Mouse (Mus musculus) forebrain, embryonic 16.5 days (tissue): ENCODE measurements around the gene Rnf150. TPM values are rescaled to one million over a fixed set of nuclear protein-coding genes. Genes with fewer than 3 reads are reported as not detected.

Source experiments
- ATAC-seq: fragments of 200-750 bp; cut with Nextera tagmentation; 2 replicates; pipeline ENCODE4 v1.8.0; 2017; ENCODE audit warnings: mild to moderate bottlenecking, moderate library complexity
- H3K27ac ChIP-seq: fragments of 300-500 bp; sonication (generic); 2 replicates; pipeline ENCODE4 v1.5.1; 2014; ENCODE audit warnings: low read length, control low read depth
- H3K27me3 ChIP-seq: fragments of 300-500 bp; sonication (generic); replicated peaks from 2 replicates; pipeline ENCODE4 v1.6.1; 2014; ENCODE audit warnings: low read length; ENCODE audit not compliant: control insufficient read depth, insufficient read depth
- H3K36me3 ChIP-seq: fragments of 300-500 bp; sonication (generic); 2 replicates; pipeline ENCODE4 v1.6.1; 2014; ENCODE audit not compliant: control insufficient read depth, insufficient read depth
- H3K4me1 ChIP-seq: fragments of 300-500 bp; sonication (generic); replicated peaks from 2 replicates; pipeline ENCODE4 v1.6.1; 2014; ENCODE audit warnings: low read length; ENCODE audit not compliant: control insufficient read depth, insufficient read depth
- H3K4me2 ChIP-seq: fragments of 300-500 bp; sonication (generic); 2 replicates; pipeline ENCODE4 v1.6.1; 2014; ENCODE audit warnings: mild to moderate bottlenecking, low read length, control low read depth
- H3K4me3 ChIP-seq: fragments of 300-500 bp; sonication (generic); replicated peaks from 2 replicates; pipeline ENCODE4 v1.5.1; 2014; ENCODE audit warnings: mild to moderate bottlenecking, low read length, control low read depth
- H3K9ac ChIP-seq: fragments of 300-500 bp; sonication (generic); replicated peaks from 2 replicates; pipeline ENCODE4 v1.6.1; 2014; ENCODE audit warnings: low read depth, low read length, control low read depth
- H3K9me3 ChIP-seq: fragments of 300-500 bp; sonication (generic); 2 replicates; pipeline ENCODE4 v1.6.1; 2016; ENCODE audit warnings: low read length; ENCODE audit not compliant: control insufficient read depth
- WGBS: fragments of 180-500 bp; shearing (Covaris S2); extraction: QIAGEN DNeasy Blood & Tissue Kit; methylation state at CpG from one replicate; pipeline ENCODE4 v1.1.7; 2014; 5-methylcytosine and 5-hydroxymethylcytosine counted together
- polyA plus RNA-seq: library from polyadenylated mRNA; unstranded; fragments of >200 nt; fragmentation: Nextera tagmentation; extraction: Ambion mirVana; gene quantifications from 2 replicates; pipeline ENCODE4 v1.2.1, GENCODE M21; 2015

The Rnf150 gene
- 1.6 and 2.0 TPM in 2 replicates for polyA plus RNA-seq

- 1% methylated on average over 36 of the region's 39 CpGs for WGBS
- Histone ChIP-seq H3K36me3 (no peaks in the 10 kb centered on the region), H3K4me3 (peak within 1 kb of the TSS; percentile 59), H3K27ac (peak within 1 kb of the TSS; percentile 90), H3K9me3 (no peaks in the 10 kb centered on the region), H3K4me1 (peaks cover 7% of the 10 kb centered on the region), H3K27me3 (no peaks in the 10 kb centered on the region), H3K9ac (peak within 1 kb of the TSS; percentile 86), H3K4me2 (peak within 1 kb of the TSS; percentile 64)
- peak; percentile 90 for ATAC-seq
These were observed at the start of gene Rnf150 for GRCm38 (mm10) chr8:82863041-82863744. Gene Rnf150, plus strand, starts transcription at chr8:82863356.

- Histone ChIP-seq H3K4me2 (no peak overlapping the region), H3K27me3 (no peaks in the 10 kb centered on the region), H3K27ac (no peak overlapping the region), H3K4me3 (no peak overlapping the region), H3K9ac (no peak overlapping the region), H3K4me1 (no peaks in the 10 kb centered on the region), H3K36me3 (no peaks in the 10 kb centered on the region), H3K9me3 (no peaks in the 10 kb centered on the region)
- WGBS, result 34% methylated on average over 11 of the region's 11 CpGs
- ATAC-seq, result no peak; the same call in 1 of the 2 replicates
These were observed 36.8 kb upstream of the Rnf150 start for GRCm38 (mm10) chr8:82826135-82827046.

DNA sequence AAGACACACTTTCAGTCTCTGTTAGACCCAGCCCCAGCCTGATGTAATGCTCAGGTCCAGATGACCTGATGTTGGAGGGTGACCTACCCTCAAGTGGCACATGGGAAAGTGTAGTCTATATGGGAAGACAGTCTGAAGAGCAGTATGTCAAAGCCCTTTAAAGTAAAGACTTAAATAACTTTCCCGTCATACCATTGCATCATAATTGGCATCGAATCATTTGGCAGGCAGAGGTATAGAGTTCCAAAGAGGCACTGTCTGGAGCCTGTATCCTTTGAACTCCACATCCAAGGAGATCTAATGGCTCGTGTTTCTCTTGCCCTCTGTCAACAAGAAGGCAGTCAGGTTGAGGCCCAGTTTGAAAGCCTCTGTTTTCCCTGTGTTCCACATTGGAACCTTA lies 22.7 kb upstream of the Rnf150 start:
- Histone ChIP-seq H3K4me3 (no peak overlapping the region), H3K36me3 (no peaks in the 10 kb centered on the region), H3K27me3 (no peaks in the 10 kb centered on the region), H3K9ac (no peak overlapping the region), H3K4me1 (no peaks in the 10 kb centered on the region), H3K4me2 (no peak overlapping the region), H3K27ac (no peak overlapping the region), H3K9me3 (no peaks in the 10 kb centered on the region)
- 70% methylated on average over 3 of the region's 3 CpGs for WGBS
- no peak for ATAC-seq

GRCm38 (mm10) chr8:82840963-82841362 lies 22.2 kb upstream of the Rnf150 start:
- Histone ChIP-seq H3K9me3 (no peaks in the 10 kb centered on the region), H3K9ac (no peak overlapping the region), H3K27ac (no peak overlapping the region), H3K4me3 (no peak overlapping the region), H3K4me2 (no peak overlapping the region), H3K36me3 (no peaks in the 10 kb centered on the region), H3K27me3 (no peaks in the 10 kb centered on the region), H3K4me1 (no peaks in the 10 kb centered on the region)
- ATAC-seq, result no peak
- WGBS, result 56% methylated on average over 1 of the region's 1 CpGs

- WGBS, result 55% methylated on average over 6 of the region's 6 CpGs
- Histone ChIP-seq H3K4me1 (no peaks in the 10 kb centered on the region), H3K4me2 (no peak overlapping the region), H3K36me3 (no peaks in the 10 kb centered on the region), H3K4me3 (no peak overlapping the region), H3K27ac (no peak overlapping the region), H3K9me3 (no peaks in the 10 kb centered on the region), H3K9ac (no peak overlapping the region), H3K27me3 (no peaks in the 10 kb centered on the region)
- ATAC-seq, result peak; percentile 57; the same call in 1 of the 2 replicates
These were observed 21.5 kb upstream of the Rnf150 start for GRCm38 (mm10) chr8:82841520-82842142.

GRCm38 (mm10) chr8:82843697-82844096 lies 19.5 kb upstream of the Rnf150 start:
- Histone ChIP-seq H3K4me3 (no peak overlapping the region), H3K27ac (no peak overlapping the region), H3K4me1 (0 out of 2 replicates have a peak, but pooled peaks cover 2% of the 10 kb centered on the region), H3K36me3 (no peaks in the 10 kb centered on the region), H3K4me2 (no peak overlapping the region), H3K9ac (no peak overlapping the region), H3K27me3 (no peaks in the 10 kb centered on the region), H3K9me3 (no peaks in the 10 kb centered on the region)
- no peak for ATAC-seq
- WGBS, result 53% methylated on average over 1 of the region's 1 CpGs

- Histone ChIP-seq H3K4me2 (no peak overlapping the region), H3K4me3 (no peak overlapping the region), H3K36me3 (no peaks in the 10 kb centered on the region), H3K27ac (no peak overlapping the region), H3K9me3 (no peaks in the 10 kb centered on the region), H3K27me3 (no peaks in the 10 kb centered on the region), H3K4me1 (0 out of 2 replicates have a peak, but pooled peaks cover 2% of the 10 kb centered on the region), H3K9ac (no peak overlapping the region)
- ATAC-seq, result no peak
- WGBS, result 45% methylated on average over 1 of the region's 1 CpGs
These were observed 18.7 kb upstream of the Rnf150 start for GRCm38 (mm10) chr8:82844413-82844812.

DNA sequence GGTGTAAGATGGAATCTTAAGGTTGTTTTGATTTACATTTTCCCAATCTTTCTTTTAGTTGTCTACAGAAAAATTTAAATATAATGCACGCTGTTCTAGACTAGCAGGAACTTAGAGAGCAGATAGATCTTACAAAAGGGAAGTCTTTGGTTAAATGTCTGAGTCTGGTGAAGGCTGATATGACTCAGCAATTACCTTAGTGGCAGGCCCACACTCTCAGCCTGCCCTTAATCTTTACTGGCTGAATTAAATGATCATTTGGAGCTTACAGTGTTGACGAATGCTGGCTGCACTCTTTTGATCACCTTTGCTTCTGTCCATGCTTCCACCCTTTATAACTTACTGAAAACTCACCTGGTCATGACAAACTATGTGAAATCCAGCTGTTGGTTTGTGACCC lies 17.1 kb upstream of the Rnf150 start:
- H3K9ac ChIP-seq, result no peak overlapping the region
- H3K9me3 ChIP-seq, result no peaks in the 10 kb centered on the region
- H3K27ac ChIP-seq, result no peak overlapping the region
- ATAC-seq, result no peak
- no peaks in the 10 kb centered on the region for H3K27me3 ChIP-seq
- WGBS, result 80% methylated on average over 2 of the region's 2 CpGs
- no peaks in the 10 kb centered on the region for H3K36me3 ChIP-seq
- H3K4me2 ChIP-seq, result no peak overlapping the region
- no peak overlapping the region for H3K4me3 ChIP-seq
- H3K4me1 ChIP-seq, result 0 out of 2 replicates have a peak, but pooled peaks cover 2% of the 10 kb centered on the region

DNA sequence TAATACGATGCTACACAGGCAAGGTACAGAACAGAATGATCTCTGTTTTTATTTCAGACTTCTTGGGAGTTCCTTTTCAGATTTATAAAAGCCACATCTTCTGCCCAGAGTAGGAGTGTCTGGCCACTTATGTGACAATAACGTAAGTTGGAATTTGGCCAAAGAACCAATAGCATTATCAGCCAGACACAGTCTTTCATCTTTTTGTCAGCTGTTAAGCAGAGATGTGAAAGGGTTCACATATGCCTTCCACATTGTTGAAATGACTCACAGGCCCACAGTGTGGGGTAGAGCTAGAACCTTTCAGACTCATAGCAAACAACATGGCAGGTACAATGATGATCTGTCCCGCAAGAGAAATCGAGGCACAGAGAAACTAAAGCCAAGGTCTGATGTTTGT lies 16.4 kb upstream of the Rnf150 start:
- Histone ChIP-seq H3K36me3 (no peaks in the 10 kb centered on the region), H3K4me2 (no peak overlapping the region), H3K27me3 (no peaks in the 10 kb centered on the region), H3K27ac (no peak overlapping the region), H3K9me3 (no peaks in the 10 kb centered on the region), H3K9ac (no peak overlapping the region), H3K4me3 (no peak overlapping the region), H3K4me1 (0 out of 2 replicates have a peak, but pooled peaks cover 2% of the 10 kb centered on the region)
- no peak for ATAC-seq
- 54% methylated on average over 4 of the region's 4 CpGs for WGBS
